Mouse (Mus musculus) heart, postnatal 14 days (tissue): ENCODE results near the gene Gm20388. TPM values are rescaled to one million over a fixed set of nuclear protein-coding genes. Genes with fewer than 3 reads are reported as not detected.

ENCODE experiments used
- DNase-seq, 2 experiments: peaks; one replicate each; pipeline ENCODE4 v3.0.0; 2021 to 2022
- intact Hi-C: fragments of 180-260 bp; cut with DNase I; formaldehyde crosslinking; loops from one replicate; pipeline ENCODE4 v1.15.1; 2025
- total RNA-seq, 2 experiments: library from RNA; stranded (reverse); gene quantifications; 2 replicates each; pipeline ENCODE4 v1.2.3; 2021

The Gm20388 gene
- total RNA-seq, 2 experiments from 2014 or later: 0.24 TPM; not detected in 1

GRCm38 (mm10) chr8:121003639-121004038 is 1093.0 kb downstream of the Gm20388 start:
- no peak for DNase-seq
- intact Hi-C loops: no loop called here

GRCm38 (mm10) chr8:121013318-121013717 is 1102.7 kb downstream of the Gm20388 start:
- DNase-seq: no peak
- intact Hi-C loops: no loop called here

- DNase-seq: no peak
These were observed 1106.0 kb downstream of the Gm20388 start for GRCm38 (mm10) chr8:121016621-121017020.

GRCm38 (mm10) chr8:121018236-121018635 is 1107.6 kb downstream of the Gm20388 start:
- intact Hi-C loops: no loop called here
- no peak for DNase-seq

More at GRCm38 (mm10) chr8:121016621-121017020, 1106.0 kb downstream of the Gm20388 start:
- intact Hi-C loops: no loop called here

- intact Hi-C loops: no loop called here
- no peak for DNase-seq
These were observed 1110.8 kb downstream of the Gm20388 start for GRCm38 (mm10) chr8:121021488-121021887.

GRCm38 (mm10) chr8:121023003-121023402 is 1112.4 kb downstream of the Gm20388 start:
- DNase-seq: no peak
- intact Hi-C loops: no loop called here

- DNase-seq: no peak
- intact Hi-C loops: no loop called here
These were observed 1113.1 kb downstream of the Gm20388 start for GRCm38 (mm10) chr8:121023736-121024135.

GRCm38 (mm10) chr8:121025486-121025885 is 1114.8 kb downstream of the Gm20388 start:
- intact Hi-C loops: no loop called here

GRCm38 (mm10) chr8:121027787-121028186 is 1117.1 kb downstream of the Gm20388 start:
- peak; percentile 58 to 66 for DNase-seq
- intact Hi-C loops: no loop called here

More at GRCm38 (mm10) chr8:121025486-121025885, 1114.8 kb downstream of the Gm20388 start:
- DNase-seq: no peak

- no peak for DNase-seq
- intact Hi-C loops: no loop called here
These were observed 1118.4 kb downstream of the Gm20388 start for GRCm38 (mm10) chr8:121029076-121029475.

- DNase-seq: no peak
- intact Hi-C loops: no loop called here
These were observed 1119.9 kb downstream of the Gm20388 start for GRCm38 (mm10) chr8:121030496-121031040.

- no peak for DNase-seq
- intact Hi-C loops: no loop called here
These were observed 1122.8 kb downstream of the Gm20388 start for GRCm38 (mm10) chr8:121033299-121034013.

- no peak for DNase-seq
- intact Hi-C loops: no loop called here
These were observed 1125.0 kb downstream of the Gm20388 start for GRCm38 (mm10) chr8:121035611-121036010.

- no peak for DNase-seq
- intact Hi-C loops: no loop called here
These were observed 1133.2 kb downstream of the Gm20388 start for GRCm38 (mm10) chr8:121043719-121044440.

GRCm38 (mm10) chr8:121047441-121047840 is 1136.8 kb downstream of the Gm20388 start:
- no peak for DNase-seq
- intact Hi-C loops: no loop called here

- intact Hi-C loops: no loop called here
- DNase-seq: no peak
These were observed 1147.4 kb downstream of the Gm20388 start for GRCm38 (mm10) chr8:121058081-121058480.

GRCm38 (mm10) chr8:121059098-121059497 is 1148.5 kb downstream of the Gm20388 start:
- DNase-seq: no peak
- intact Hi-C loops: no loop called here

- no peak for DNase-seq
- intact Hi-C loops: no loop called here
These were observed 1151.9 kb downstream of the Gm20388 start for GRCm38 (mm10) chr8:121062521-121062920.

GRCm38 (mm10) chr8:121063649-121064048 is 1153.0 kb downstream of the Gm20388 start:
- no peak for DNase-seq
- intact Hi-C loops: no loop called here

- intact Hi-C loops: no loop called here
- no peak for DNase-seq
These were observed 1160.8 kb downstream of the Gm20388 start for GRCm38 (mm10) chr8:121071454-121071853.

GRCm38 (mm10) chr8:121072406-121073130 is 1161.9 kb downstream of the Gm20388 start:
- intact Hi-C loops: no loop called here
- no peak for DNase-seq
